Mouse (Mus musculus): ENCODE measurements around the gene Map1s.

Map1s gene

DNA sequence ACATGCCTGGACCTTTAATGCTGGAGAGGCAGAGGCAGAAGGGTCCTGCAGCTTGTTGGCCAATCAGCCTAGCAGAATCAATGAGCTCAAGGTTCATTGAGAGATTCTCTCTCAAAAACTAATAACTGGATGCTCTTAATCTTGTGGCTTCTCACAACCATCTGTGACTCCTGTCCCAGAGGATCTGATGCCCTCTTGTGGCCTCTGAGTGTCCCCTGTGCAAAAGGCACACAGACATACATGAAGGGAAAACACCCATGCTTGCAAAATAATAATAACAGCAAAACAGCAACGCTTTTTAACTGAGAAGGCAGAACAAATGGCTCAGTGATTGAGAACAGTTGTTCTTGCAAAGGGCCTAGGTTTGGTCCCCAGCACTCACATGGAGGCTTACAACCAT lies 44.1 kb downstream of the Map1s start:
- DNase-seq, result no peak

GRCm38 (mm10) chr8:70960703-70961472 lies 55.2 kb downstream of the Map1s start:
- DNase-seq, result no peak

- DNase-seq, result peak; percentile 64 to 77
Measured at GRCm38 (mm10) chr8:70964159-70964558, 58.4 kb downstream of the Map1s start.

- no peak for DNase-seq
Measured at GRCm38 (mm10) chr8:70964861-70965260, 59.1 kb downstream of the Map1s start.

All from kidney, postnatal 4 days (tissue).